Mouse (Mus musculus) ovary, postnatal 36 days (tissue): Measurements from ENCODE around the gene Hsd17b13.
"Not testable (repeated sequence)": the region's sequence is repeated elsewhere in the genome, so short reads cannot be mapped to it uniquely, and the experiment has no call there.

Experiments
- DNase-seq: peaks from one replicate; pipeline ENCODE4 v3.0.0; 2022; ENCODE audit warnings: low spot score, mixed read lengths

Gene Hsd17b13

GRCm38 (mm10) chr5:103977297-103977696 is at the start of gene Hsd17b13:
Gene Hsd17b13 (minus strand): TSS chr5:103977410.
- no peak for DNase-seq

DNA sequence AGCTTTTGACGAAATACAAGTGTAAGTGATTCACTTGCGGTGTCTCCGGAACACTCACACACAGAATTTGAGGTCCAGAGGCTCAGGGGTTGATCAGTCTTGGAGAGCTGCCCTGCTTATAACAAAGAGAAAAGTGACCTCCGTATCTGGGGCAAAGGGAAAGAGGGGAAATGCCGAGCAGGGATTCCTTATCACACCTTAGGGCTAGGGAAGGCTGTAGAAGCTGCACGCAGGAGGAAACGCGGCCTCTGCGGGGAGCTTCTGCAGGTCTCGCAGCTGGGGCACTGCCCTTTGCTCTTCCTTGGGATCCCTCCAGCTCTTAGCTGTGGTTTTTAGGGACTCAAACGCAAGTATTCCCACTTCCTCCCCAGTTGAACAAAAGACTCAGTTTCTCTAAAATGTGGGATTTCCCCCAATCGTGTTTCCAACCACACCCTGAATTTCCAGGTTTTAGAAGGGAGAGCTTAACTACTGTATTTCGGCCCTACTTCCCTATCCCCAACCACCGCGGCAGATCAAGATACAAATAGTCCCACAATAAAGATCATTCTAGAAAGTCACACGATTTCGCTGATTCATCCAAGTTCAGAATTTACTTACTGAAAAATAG is 48.1 kb upstream of the Hsd17b13 start:
- no peak for DNase-seq

GRCm38 (mm10) chr5:104024762-104025161 is 47.6 kb upstream of the Hsd17b13 start:
- no peak for DNase-seq

DNA sequence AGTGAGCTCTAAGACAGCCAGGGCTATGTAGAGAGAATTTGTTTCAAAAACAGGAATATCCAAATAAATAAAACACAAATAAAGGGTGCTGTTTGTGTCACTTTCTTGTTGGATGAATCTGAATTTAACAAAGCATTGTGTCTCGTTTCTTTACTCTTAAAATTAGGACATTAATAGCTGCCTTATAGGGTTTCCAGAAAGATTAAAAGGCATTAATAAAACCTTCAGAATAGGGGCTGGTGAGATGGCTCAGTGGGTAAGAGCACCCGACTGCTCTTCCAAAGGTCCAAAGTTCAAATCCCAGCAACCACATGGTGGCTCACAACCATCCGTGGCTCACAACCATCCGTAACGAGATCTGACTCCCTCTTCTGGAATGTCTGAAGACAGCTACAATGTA is 47.0 kb upstream of the Hsd17b13 start:
- not testable (repeated sequence) for DNase-seq

GRCm38 (mm10) chr5:104023289-104024020 is 46.2 kb upstream of the Hsd17b13 start:
- DNase-seq, result no peak

- no peak for DNase-seq
Measured at GRCm38 (mm10) chr5:104022558-104022957, 45.3 kb upstream of the Hsd17b13 start.

DNA sequence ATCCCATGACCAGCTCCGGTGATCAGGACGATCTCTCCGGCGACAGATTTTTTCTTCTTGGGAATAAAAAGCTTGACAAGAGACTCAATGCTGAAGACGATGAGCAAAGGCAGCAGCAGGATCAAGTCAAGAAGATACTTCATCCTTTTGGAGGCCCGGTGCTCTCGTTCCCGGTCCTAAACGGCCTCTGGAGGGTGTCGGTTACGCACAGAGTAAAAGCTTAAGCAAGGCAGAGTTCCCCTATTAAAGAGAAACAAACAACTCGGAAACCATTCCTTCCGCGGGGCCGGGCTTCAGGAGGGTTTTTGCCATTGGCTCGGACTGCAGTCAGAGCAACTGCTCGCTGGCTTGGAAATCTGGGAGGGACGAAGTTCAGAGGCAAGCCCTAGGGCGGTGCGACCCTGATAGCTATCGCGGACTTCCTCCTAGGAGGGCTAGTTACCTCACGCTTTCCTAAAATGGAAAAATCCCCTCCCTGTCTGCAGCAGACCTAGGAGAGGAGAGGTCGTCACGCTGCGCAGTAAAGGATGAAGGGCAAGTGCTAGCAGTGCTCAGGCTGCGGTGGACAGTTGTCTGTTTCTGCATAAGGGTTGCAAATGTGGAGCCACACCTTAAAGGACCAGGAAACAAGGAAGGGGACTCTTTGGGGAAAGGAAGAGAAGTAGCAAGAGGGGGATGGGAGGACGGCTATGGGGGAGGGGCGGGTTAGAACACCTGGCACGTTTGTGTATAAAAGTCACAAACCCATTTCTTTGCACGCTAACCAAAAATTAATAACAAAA is 44.6 kb upstream of the Hsd17b13 start, which contains the start of gene Hsd17b11:
TSS of gene Hsd17b11 (minus strand) at position 323 of the 782 bp plus-strand sequence.
- peak; percentile 86 for DNase-seq

GRCm38 (mm10) chr5:104011419-104011818 is 34.2 kb upstream of the Hsd17b13 start:
- DNase-seq, result no peak

DNA sequence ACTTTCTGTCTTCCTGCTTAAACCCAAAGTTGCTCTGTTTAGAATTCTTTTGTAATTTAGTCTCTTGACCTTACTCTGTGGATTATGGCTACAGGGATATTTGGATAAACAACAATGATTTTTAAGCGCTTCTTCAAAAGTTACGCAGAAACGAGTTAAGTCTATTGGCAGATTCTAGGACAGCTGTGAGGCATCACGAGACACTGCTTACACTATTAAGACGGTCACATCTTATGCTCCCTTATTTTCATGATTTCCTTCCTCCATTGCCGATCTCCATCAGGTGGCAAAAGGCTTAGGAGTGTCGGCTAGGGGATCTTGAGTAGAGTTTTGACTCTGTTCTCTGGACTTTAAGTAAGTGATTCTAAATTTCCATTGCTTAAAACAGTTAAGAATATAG is 33.1 kb upstream of the Hsd17b13 start:
- DNase-seq, result no peak

DNA sequence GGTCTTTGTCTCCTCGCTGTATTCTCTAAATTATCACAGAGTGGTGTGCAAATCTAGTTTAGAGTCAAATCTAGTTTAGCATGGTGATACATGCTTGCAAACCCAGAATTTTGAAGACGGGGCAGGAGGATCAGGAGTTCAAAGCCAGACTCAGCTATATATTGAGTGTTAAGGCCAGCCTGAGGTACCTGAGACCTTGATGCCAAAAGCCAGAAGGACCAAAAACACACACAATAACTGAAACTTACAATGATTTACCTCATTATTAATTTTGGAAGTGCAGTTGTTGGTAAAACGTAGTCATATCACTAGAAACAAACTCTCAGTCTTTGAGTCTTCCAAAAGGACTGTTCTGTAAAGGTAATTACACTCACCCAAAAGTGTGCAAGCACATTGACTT is 32.2 kb upstream of the Hsd17b13 start:
- DNase-seq, result no peak

GRCm38 (mm10) chr5:104007801-104008200 is 30.6 kb upstream of the Hsd17b13 start:
- no peak for DNase-seq

GRCm38 (mm10) chr5:104006811-104007210 is 29.6 kb upstream of the Hsd17b13 start:
- no peak for DNase-seq

GRCm38 (mm10) chr5:104003955-104004354 is 26.7 kb upstream of the Hsd17b13 start:
- no peak for DNase-seq

GRCm38 (mm10) chr5:104003256-104003931 is 26.2 kb upstream of the Hsd17b13 start:
- no peak for DNase-seq

GRCm38 (mm10) chr5:104002549-104003255 is 25.5 kb upstream of the Hsd17b13 start:
- DNase-seq, result no peak

- peak; percentile 82 for DNase-seq
Measured at GRCm38 (mm10) chr5:103999738-104000137, 22.5 kb upstream of the Hsd17b13 start.

DNA sequence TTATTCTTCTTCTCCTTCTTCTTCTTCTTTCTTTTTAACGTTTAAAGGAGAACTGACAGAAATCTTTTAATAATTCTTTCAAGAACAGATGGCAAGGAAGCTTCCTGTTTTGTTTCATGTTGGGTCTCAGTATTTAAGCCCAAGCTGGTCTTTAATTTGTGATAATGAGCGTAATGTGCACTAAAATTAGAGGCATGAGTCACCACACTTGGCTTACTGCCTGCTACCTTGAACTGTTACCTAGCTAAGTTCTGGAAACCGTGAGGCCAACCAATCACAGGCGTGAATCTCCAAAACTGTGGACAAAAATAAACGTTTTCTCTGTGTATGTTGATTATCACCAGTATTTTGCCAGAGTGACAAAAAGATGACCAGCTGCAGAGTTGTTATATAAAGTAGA is 21.5 kb upstream of the Hsd17b13 start:
- no peak for DNase-seq

DNA sequence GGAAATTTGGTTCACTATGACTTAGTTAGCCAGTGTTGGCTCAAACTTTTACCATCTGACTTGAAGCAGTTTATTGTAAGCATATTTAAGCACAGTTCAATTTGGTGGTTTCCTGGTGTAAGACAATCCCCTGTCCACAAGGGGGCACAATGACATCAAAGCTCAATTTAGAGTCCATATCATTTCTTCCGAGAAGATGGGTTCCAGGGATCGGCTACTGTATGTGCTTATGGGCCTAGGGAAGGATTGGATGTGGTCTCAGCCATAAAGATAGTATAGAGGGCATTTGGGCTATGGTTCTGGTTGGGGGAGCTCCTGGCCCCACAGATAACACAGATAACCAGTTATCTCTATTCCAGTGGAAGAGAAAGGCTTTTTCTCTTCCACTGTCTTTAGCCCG is 18.0 kb upstream of the Hsd17b13 start:
- no peak for DNase-seq

DNA sequence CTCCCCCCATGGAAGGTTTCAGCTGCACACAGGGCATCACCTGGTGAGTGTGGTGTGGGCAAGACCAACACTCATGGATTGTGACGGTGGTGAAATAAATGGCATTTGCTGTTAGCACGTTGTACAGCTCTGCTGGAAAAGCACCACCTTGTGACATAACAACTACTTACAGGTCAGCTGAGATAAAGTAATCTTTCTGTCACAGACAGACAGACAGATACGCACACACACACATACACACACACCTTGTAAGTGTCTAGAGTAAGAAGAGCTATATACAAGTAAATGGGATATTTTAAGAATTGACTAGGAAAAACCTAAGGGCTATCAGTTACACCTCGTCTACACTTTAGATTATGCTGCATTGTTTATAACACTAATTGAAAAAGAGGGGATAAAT is 17.5 kb upstream of the Hsd17b13 start:
- no peak for DNase-seq

DNA sequence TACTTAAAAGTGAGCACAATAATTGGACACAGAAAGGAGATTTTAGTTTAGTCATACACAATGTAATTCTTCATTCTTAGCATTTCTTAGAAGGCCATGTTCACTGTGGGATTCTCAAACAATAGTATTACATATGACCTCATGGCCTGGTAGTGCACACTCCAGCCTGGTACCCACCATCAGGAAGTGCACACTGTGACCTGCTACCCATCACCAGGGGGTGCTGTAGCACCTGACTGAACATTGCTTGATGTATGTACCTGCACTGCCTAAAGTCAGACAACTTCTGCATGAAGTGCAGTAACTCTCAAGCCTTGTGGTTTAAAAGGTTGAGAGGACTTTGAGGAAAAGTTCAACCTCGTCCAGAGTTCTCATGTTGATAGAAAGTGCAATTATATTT is 16.4 kb upstream of the Hsd17b13 start:
- no peak for DNase-seq

DNA sequence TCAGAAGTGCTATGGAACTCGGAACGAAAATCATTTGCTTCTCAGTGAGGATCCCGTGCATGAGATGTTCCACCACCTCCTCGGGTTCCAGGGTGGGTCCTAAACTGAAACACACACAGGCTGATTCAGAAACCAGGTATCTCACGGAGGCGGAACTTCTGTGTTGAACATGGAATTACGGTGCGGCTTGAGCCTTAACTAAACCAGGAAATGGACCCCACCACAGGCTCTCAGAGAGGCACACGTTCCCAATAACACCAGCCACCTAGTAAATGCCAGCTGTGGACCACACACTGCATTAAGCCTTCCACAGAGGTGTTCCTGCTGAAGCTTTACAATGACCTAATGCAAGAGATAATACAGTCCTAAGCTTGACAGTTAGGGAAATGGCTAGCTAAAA is 15.6 kb upstream of the Hsd17b13 start:
- DNase-seq, result no peak
